Mouse (Mus musculus): Measurements from ENCODE around the gene Kctd14. TPM values are rescaled to one million over a fixed set of nuclear protein-coding genes. Genes with fewer than 3 reads are reported as not detected.

The Kctd14 gene
- polyA plus RNA-seq, 2 experiments, result 7.6 to 9.6 TPM

- Histone ChIP-seq H3K4me1 (replicated peaks; ENCODE audit: control insufficient read depth in 2 of 2, insufficient read depth in 2 of 2, low read length in 1 of 2) (peaks cover 9 to 14% of the 10 kb centered on the region in 2 experiments), H3K9ac (replicated peaks) (no peak overlapping the region), H3K9me3 (ENCODE audit: control insufficient read depth, low read length) (no peaks in the 10 kb centered on the region), H3K4me3 (ENCODE audit: insufficient read depth in 1 of 2, low read depth in 2 of 2, low read length in 2 of 2) (peak overlapping the region; percentile 35 to 81), H3K4me2 (ENCODE audit: low read depth) (peak overlapping the region; percentile 81), H3K27me3 (ENCODE audit: control insufficient read depth, insufficient read depth, low read length) (no peaks in the 10 kb centered on the region), H3K36me3 (replicated peaks; ENCODE audit: control insufficient read depth, insufficient read depth, low read depth) (no peaks in the 10 kb centered on the region; the same call in 1 of the 2 replicates), H3K27ac (no peak overlapping the region)
- 16% methylated on average over 3 of the region's 3 CpGs for WGBS (ENCODE audit: insufficient replicate concordance)
- ATAC-seq (ENCODE audit: insufficient read depth) (no peak), DNase-seq (ENCODE audit: low read depth in 3 of 3, low spot score in 3 of 3) (no peak)
- TF ChIP-seq EP300 (IDR thresholded peaks at IDR 0.05; ENCODE audit: low read depth) (no peak), CTCF (IDR thresholded peaks at IDR 0.05; ENCODE audit: low read depth) (no peak)
Observed at GRCm38 (mm10) chr7:97480290-97480689, 29.2 kb downstream of the Kctd14 start.

- Histone ChIP-seq H3K4me1 (replicated peaks; ENCODE audit: control insufficient read depth in 2 of 2, insufficient read depth in 2 of 2, low read length in 1 of 2) (peaks cover 9 to 14% of the 10 kb centered on the region in 2 experiments), H3K27ac (peak within 1 kb of the TSS; percentile 70), H3K9me3 (ENCODE audit: control insufficient read depth, low read length) (no peaks in the 10 kb centered on the region), H3K4me3 (ENCODE audit: insufficient read depth in 1 of 2, low read depth in 2 of 2, low read length in 2 of 2) (peak within 1 kb of the TSS; percentile 81 to 92), H3K36me3 (replicated peaks; ENCODE audit: control insufficient read depth, insufficient read depth, low read depth) (no peaks in the 10 kb centered on the region; the same call in 1 of the 2 replicates), H3K9ac (replicated peaks) (peak within 1 kb of the TSS; percentile 49), H3K4me2 (ENCODE audit: low read depth) (peak within 1 kb of the TSS; percentile 81), H3K27me3 (ENCODE audit: control insufficient read depth, insufficient read depth, low read length) (no peaks in the 10 kb centered on the region)
- peak; percentile 89 to 92 (median 91) for DNase-seq (ENCODE audit: low read depth in 3 of 3, low spot score in 3 of 3)
- TF ChIP-seq CTCF (IDR thresholded peaks at IDR 0.05; ENCODE audit: low read depth), result peak; percentile 59
- no peak for TF ChIP-seq EP300 (IDR thresholded peaks at IDR 0.05; ENCODE audit: low read depth)
- ATAC-seq (ENCODE audit: insufficient read depth), result peak; percentile 99
- 1% methylated on average over 24 of the region's 24 CpGs for WGBS (ENCODE audit: insufficient replicate concordance)
Observed at GRCm38 (mm10) chr7:97480821-97481339, 29.8 kb downstream of the Kctd14 start, which contains the start of gene Ints4. Gene Ints4 (plus strand): TSS chr7:97480956.

DNA sequence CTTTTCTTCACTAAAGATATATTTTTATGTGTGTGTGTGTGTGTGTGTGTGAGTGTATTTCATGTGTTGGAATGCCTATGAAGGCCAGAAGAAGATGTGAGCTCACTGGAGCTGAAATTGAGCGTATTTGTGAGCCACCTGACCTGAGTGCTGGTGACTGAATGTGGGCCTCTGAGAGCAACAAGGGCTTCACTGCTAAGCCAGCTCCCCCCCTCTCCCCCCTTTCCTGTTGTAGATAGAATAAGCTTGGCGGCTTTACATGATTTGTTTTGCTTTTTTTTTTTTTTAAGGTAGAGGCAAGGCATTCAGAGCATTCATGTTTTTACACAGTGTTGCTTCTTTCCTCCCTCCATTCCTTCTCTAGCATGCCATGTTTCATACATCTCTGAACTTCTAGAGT, 32.3 kb downstream of the Kctd14 start:
- no peaks in the 10 kb centered on the region for H3K27me3 ChIP-seq (ENCODE audit: control insufficient read depth, insufficient read depth, low read length)
- ATAC-seq (ENCODE audit: insufficient read depth) (no peak), DNase-seq (ENCODE audit: low read depth in 3 of 3, low spot score in 3 of 3) (no peak)
- no peak overlapping the region for H3K9ac ChIP-seq (replicated peaks)
- no peak overlapping the region for H3K27ac ChIP-seq
- H3K4me3 ChIP-seq (ENCODE audit: insufficient read depth in 1 of 2, low read depth in 2 of 2, low read length in 2 of 2), result no peak overlapping the region
- WGBS (ENCODE audit: insufficient replicate concordance), result 70% methylated on average over 2 of the region's 2 CpGs
- H3K4me2 ChIP-seq (ENCODE audit: low read depth), result no peak overlapping the region
- TF ChIP-seq EP300 (IDR thresholded peaks at IDR 0.05; ENCODE audit: low read depth) (no peak), CTCF (IDR thresholded peaks at IDR 0.05; ENCODE audit: low read depth) (no peak)
- H3K4me1 ChIP-seq (replicated peaks; ENCODE audit: control insufficient read depth in 2 of 2, insufficient read depth in 2 of 2, low read length in 1 of 2), result peaks cover 9 to 14% of the 10 kb centered on the region in 2 experiments
- H3K9me3 ChIP-seq (ENCODE audit: control insufficient read depth, low read length), result no peaks in the 10 kb centered on the region
- H3K36me3 ChIP-seq (replicated peaks; ENCODE audit: control insufficient read depth, insufficient read depth, low read depth), result peaks cover 3% of the 10 kb centered on the region; the same call in 1 of the 2 replicates

DNA sequence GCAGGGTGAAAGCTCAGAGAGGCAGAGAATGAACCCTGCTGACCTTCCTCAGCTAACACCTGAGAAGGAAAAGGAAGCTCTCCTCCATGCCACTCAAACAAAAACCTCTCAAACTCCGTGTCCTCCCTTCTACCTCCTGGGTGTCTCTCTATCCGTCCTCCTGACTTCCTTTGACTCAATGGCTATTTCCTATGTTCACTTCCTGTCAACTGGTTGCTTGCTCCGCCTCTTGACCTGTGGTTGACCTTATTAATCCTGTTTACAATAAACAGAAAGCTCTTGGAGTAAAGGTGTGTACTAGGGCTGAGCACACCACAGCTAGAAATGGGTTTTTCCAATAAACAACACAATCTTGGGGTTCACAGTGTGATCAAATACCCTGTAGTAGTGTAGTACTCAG, 40.0 kb downstream of the Kctd14 start:
- no peaks in the 10 kb centered on the region for H3K27me3 ChIP-seq (ENCODE audit: control insufficient read depth, insufficient read depth, low read length)

DNA sequence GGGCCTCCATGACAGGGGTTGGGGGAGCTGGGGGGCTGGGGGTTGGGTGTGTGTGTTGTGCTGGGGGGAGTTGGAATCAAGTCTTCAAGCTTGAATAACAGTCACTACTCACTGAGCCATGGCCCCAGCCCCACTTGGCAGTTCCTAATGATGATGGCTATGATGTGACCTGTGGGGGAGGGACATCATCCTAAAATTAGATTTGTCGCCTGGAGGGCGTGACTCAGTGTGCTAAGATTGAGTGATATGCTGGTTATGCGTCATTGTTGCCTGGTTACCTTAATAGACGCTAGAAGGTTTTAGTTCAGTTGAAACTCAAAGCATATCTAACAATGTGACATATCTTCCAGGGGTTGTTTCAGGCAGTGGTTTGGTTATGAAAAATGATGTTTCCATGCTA, 41.3 kb downstream of the Kctd14 start:
- H3K27ac ChIP-seq, result no peak overlapping the region
- 56% methylated on average over 4 of the region's 4 CpGs for WGBS (ENCODE audit: insufficient replicate concordance)
- no peak for DNase-seq (ENCODE audit: low read depth in 3 of 3, low spot score in 3 of 3)
- H3K27me3 ChIP-seq (ENCODE audit: control insufficient read depth, insufficient read depth, low read length), result no peaks in the 10 kb centered on the region
- TF ChIP-seq EP300 (IDR thresholded peaks at IDR 0.05; ENCODE audit: low read depth) (no peak), CTCF (IDR thresholded peaks at IDR 0.05; ENCODE audit: low read depth) (no peak)
- H3K4me1 ChIP-seq (replicated peaks; ENCODE audit: control insufficient read depth in 2 of 2, insufficient read depth in 2 of 2, low read length in 1 of 2), result no peaks in the 10 kb centered on the region
- H3K36me3 ChIP-seq (replicated peaks; ENCODE audit: control insufficient read depth, insufficient read depth, low read depth), result peaks cover 5% of the 10 kb centered on the region
- H3K9me3 ChIP-seq (ENCODE audit: control insufficient read depth, low read length), result no peaks in the 10 kb centered on the region
- no peak overlapping the region for H3K4me3 ChIP-seq (ENCODE audit: insufficient read depth in 1 of 2, low read depth in 2 of 2, low read length in 2 of 2)
- no peak overlapping the region for H3K9ac ChIP-seq (replicated peaks)
- ATAC-seq (ENCODE audit: insufficient read depth), result no peak
- no peak overlapping the region for H3K4me2 ChIP-seq (ENCODE audit: low read depth)

More for the DNA sequence above, 40.0 kb downstream of the Kctd14 start:
- H3K4me1 ChIP-seq (replicated peaks; ENCODE audit: control insufficient read depth in 2 of 2, insufficient read depth in 2 of 2, low read length in 1 of 2), result no peaks in the 10 kb centered on the region
- 69% methylated on average over 3 of the region's 3 CpGs for WGBS (ENCODE audit: insufficient replicate concordance)
- no peak overlapping the region for H3K4me3 ChIP-seq (ENCODE audit: insufficient read depth in 1 of 2, low read depth in 2 of 2, low read length in 2 of 2)
- H3K9ac ChIP-seq (replicated peaks), result no peak overlapping the region
- ATAC-seq (ENCODE audit: insufficient read depth) (no peak), DNase-seq (ENCODE audit: low read depth in 3 of 3, low spot score in 3 of 3) (no peak)
- no peak overlapping the region for H3K4me2 ChIP-seq (ENCODE audit: low read depth)
- TF ChIP-seq CTCF (IDR thresholded peaks at IDR 0.05; ENCODE audit: low read depth), result no peak
- no peak overlapping the region for H3K27ac ChIP-seq
- no peaks in the 10 kb centered on the region for H3K9me3 ChIP-seq (ENCODE audit: control insufficient read depth, low read length)
- peaks cover 7% of the 10 kb centered on the region for H3K36me3 ChIP-seq (replicated peaks; ENCODE audit: control insufficient read depth, insufficient read depth, low read depth)
